Comparison of ENCODE assay signal across 20 mouse cellular contexts in the genomic region with DNA sequence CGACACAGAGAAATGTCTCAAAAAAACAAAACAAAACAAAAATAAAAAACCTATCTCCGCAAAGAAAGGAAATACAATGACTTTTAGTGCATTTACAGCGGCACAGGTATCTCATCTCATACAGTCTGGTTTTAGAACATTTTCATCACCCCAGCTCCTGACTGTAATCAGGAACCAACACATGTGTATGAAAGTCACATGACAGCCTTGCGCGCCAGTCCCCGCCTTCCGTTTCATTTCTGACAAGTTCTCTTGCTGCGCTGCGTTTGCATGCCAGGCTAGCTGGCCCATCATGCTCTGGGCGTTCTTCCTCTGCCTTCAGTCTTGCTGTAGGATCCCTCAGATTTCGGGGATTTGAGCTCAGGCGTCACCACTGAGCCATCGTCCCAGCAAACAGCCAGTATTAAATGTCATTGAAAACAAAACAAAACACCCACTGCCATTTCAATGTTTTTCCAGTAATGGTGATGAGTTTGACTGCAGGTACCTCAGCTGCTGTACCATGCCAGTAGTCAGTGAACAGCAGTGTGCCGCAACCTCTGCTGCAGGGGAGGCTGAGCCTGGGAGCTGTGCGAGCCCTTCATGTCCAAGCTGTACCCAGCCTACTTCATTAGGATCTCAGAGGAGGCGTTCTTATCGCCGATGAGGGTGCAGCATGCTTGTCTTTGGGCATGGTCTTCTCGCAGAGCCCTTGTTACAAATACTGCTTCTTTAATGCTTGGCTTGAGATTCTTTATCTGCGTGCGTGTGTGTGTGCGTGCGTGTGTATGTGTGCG. TPM values are rescaled to one million over a fixed set of nuclear protein-coding genes. Genes with fewer than 3 reads are reported as not detected.
DNase-seq lines count a peak whose midpoint lies in the region; ATAC-seq and TF ChIP-seq lines count a peak whose summit lies in the region.
"Had no signal": no experiment of that assay in that cellular context is flagged by ENCODE, and none has a peak within 500 bp of the region (broad histone marks: within the 10 kb centered on the region; RNA-seq: fewer than 3 reads in every experiment).

No protein-coding gene starts in this region.

- peaks cover 3% of the 10 kb centered on the region for H3K4me1 ChIP-seq in bone marrow, adult 2 months (ENCODE audit: control insufficient read depth, insufficient read depth, low read length)
- peaks cover 16% of the 10 kb centered on the region for H3K4me1 ChIP-seq in liver, embryonic 11.5 days (replicated peaks; ENCODE audit: control insufficient read depth, insufficient read depth, low read length)
- H3K4me1 ChIP-seq in neural tube, embryonic 15.5 days: 0 out of 2 replicates have a peak, but pooled peaks cover 2% of the 10 kb centered on the region
- H3K4me1 ChIP-seq: forebrain, embryonic 13.5 days; hindbrain, embryonic 13.5 days had no signal

- H3K27ac ChIP-seq in bone marrow, adult 2 months (ENCODE audit: control insufficient read depth, insufficient read depth, low read depth, low read length, poor library complexity): peak overlapping the region; percentile 83
- peak overlapping the region; percentile 79 for H3K27ac ChIP-seq in liver, embryonic 11.5 days (ENCODE audit: low read depth, low read length)
- no peak overlapping the region for H3K27ac ChIP-seq in neural tube, embryonic 15.5 days (replicated peaks)
- H3K27ac ChIP-seq: forebrain, embryonic 13.5 days; hindbrain, embryonic 13.5 days; limb, embryonic 15.5 days had no signal

- peak overlapping the region; percentile 35 for H3K4me3 ChIP-seq in bone marrow, adult 2 months (replicated peaks; ENCODE audit: control insufficient read depth, low read depth, low read length)
- H3K4me3 ChIP-seq in liver, embryonic 11.5 days (ENCODE audit: low read depth, low read length): no peak overlapping the region
- no peak overlapping the region for H3K4me3 ChIP-seq in neural tube, embryonic 15.5 days (replicated peaks)
- H3K4me3 ChIP-seq: forebrain, embryonic 13.5 days; heart, embryonic 12.5 days; hindbrain, embryonic 13.5 days; limb, embryonic 15.5 days; megakaryocyte, embryonic 14.5 days had no signal

- ATAC-seq in common myeloid progenitor, adult 5-6 weeks (replicated peaks; ENCODE audit: low read depth, poor library complexity, severe bottlenecking): peak; percentile 69
- ATAC-seq in liver, embryonic 11.5 days (replicated peaks; ENCODE audit: low FRiP score): peak; percentile 82
- ATAC-seq in megakaryocyte, adult 5-6 weeks (ENCODE audit: poor library complexity, severe bottlenecking): peak; percentile 31; the same call in 1 of the 2 replicates
- no peak for ATAC-seq in neural tube, embryonic 15.5 days (ENCODE audit: low FRiP score)
- ATAC-seq: forebrain, embryonic 13.5 days; lung, postnatal 0 days; midbrain, embryonic 16.5 days had no signal

- intact Hi-C loops in left cerebral cortex, postnatal 36 days (cut with DNase I): no loop called here
- intact Hi-C loops in left cerebral cortex, postnatal 25 days (cut with DNase I): no loop called here

- H3K27me3 ChIP-seq in liver, embryonic 11.5 days (replicated peaks; ENCODE audit: control insufficient read depth, insufficient read depth, low read length): no peaks in the 10 kb centered on the region
- H3K27me3 ChIP-seq in neural tube, embryonic 15.5 days (replicated peaks): no peaks in the 10 kb centered on the region
- H3K27me3 ChIP-seq: forebrain, embryonic 13.5 days; heart, embryonic 12.5 days; hindbrain, embryonic 13.5 days; limb, embryonic 15.5 days; megakaryocyte, embryonic 14.5 days had no signal

- H3K9ac ChIP-seq in liver, embryonic 11.5 days (ENCODE audit: low read depth, low read length): no peak overlapping the region
- H3K9ac ChIP-seq in neural tube, embryonic 15.5 days (replicated peaks): no peak overlapping the region
- H3K9ac ChIP-seq: forebrain, embryonic 13.5 days; heart, embryonic 12.5 days; hindbrain, embryonic 13.5 days; limb, embryonic 15.5 days had no signal

- no peak for TF ChIP-seq POLR2A in bone marrow, adult 2 months (IDR thresholded peaks at IDR 0.05; ENCODE audit: borderline replicate concordance, control insufficient read depth, low read depth, low read length)

- TF ChIP-seq CTCF in bone marrow, adult 2 months (IDR thresholded peaks at IDR 0.05; ENCODE audit: control insufficient read depth, insufficient read depth, low read length): no peak

- no peaks in the 10 kb centered on the region for H3K9me3 ChIP-seq in liver, embryonic 11.5 days (ENCODE audit: control insufficient read depth, low read length)
- no peaks in the 10 kb centered on the region for H3K9me3 ChIP-seq in neural tube, embryonic 15.5 days (replicated peaks)
- H3K9me3 ChIP-seq: forebrain, embryonic 13.5 days; heart, embryonic 12.5 days; hindbrain, embryonic 13.5 days; limb, embryonic 15.5 days; megakaryocyte, embryonic 14.5 days had no signal

- 76% methylated on average over 24 of the region's 24 CpGs for WGBS in bone marrow, adult 2 months
- 86% methylated on average over 24 of the region's 24 CpGs for WGBS in liver, embryonic 11.5 days
- WGBS in neural tube, embryonic 15.5 days: 97% methylated on average over 24 of the region's 24 CpGs

- no peak for DNase-seq in liver, embryonic 11.5 days (ENCODE audit: low spot score)
- DNase-seq in left cerebral cortex, postnatal 36 days (ENCODE audit: low spot score in 2 of 2): no peak
- no peak for DNase-seq in left cerebral cortex, postnatal 25 days (ENCODE audit: low spot score in 2 of 2)
- DNase-seq: B cell, adult 2 months; cerebellum, adult 18-20 months; cerebellum, postnatal 36 days; heart, postnatal 14 days; thymus, adult 18-20 months; thymus, postnatal 4 days had no signal

- H3K36me3 ChIP-seq in liver, embryonic 11.5 days (ENCODE audit: control insufficient read depth, insufficient read depth, low read length): peaks cover 22% of the 10 kb centered on the region
- H3K36me3 ChIP-seq in neural tube, embryonic 15.5 days: peaks cover 75% of the 10 kb centered on the region

- peak overlapping the region; percentile 14; the same call in 1 of the 2 replicates for H3K4me2 ChIP-seq in liver, embryonic 11.5 days
- no peak overlapping the region for H3K4me2 ChIP-seq in neural tube, embryonic 15.5 days
- H3K4me2 ChIP-seq: forebrain, embryonic 13.5 days; heart, embryonic 12.5 days; hindbrain, embryonic 13.5 days; limb, embryonic 15.5 days had no signal

RNA-seq across cellular contexts. Expression of a gene that starts 16.7 kb away (rescaled TPM):
- polyA plus RNA-seq in bone marrow, adult 2 months (2011; ENCODE audit: insufficient read depth, insufficient read length, low replicate concordance, missing spikeins): 22.9 and 31.1 TPM in 2 replicates
- total RNA-seq in common myeloid progenitor, adult 5-6 weeks (2017): 33.3 and 53.9 TPM in 2 replicates
- polyA plus RNA-seq in liver, embryonic 11.5 days (2014; fragmentation: Nextera tagmentation; extraction: Ambion mirVana): 56.6 and 64.3 TPM in 2 replicates
- total RNA-seq in megakaryocyte, adult 5-6 weeks (2015): 40.4 and 51.6 TPM in 2 replicates
- total RNA-seq in megakaryocyte, adult 5-6 weeks (2017): 49.5 and 49.7 TPM in 2 replicates
- 10 to 100 TPM; 55.8 to 60.3 TPM for total RNA-seq in left cerebral cortex, postnatal 36 days (2021)
- total RNA-seq in left cerebral cortex, postnatal 25 days (2021): 10 to 100 TPM; 51.2 to 58.2 TPM
- polyA plus RNA-seq in neural tube, embryonic 15.5 days (2015; fragmentation: Nextera tagmentation; extraction: Ambion mirVana): 83.2 and 91.9 TPM in 2 replicates

RNA-seq across cellular contexts. Expression of a gene that starts 44.3 kb away (rescaled TPM):
- polyA plus RNA-seq in bone marrow, adult 2 months (2011; ENCODE audit: insufficient read depth, insufficient read length, low replicate concordance, missing spikeins): 9.7 and 13.6 TPM in 2 replicates
- total RNA-seq in common myeloid progenitor, adult 5-6 weeks (2017): 26.8 and 33.1 TPM in 2 replicates
- polyA plus RNA-seq in liver, embryonic 11.5 days (2014; fragmentation: Nextera tagmentation; extraction: Ambion mirVana): 7.9 and 9.0 TPM in 2 replicates
- total RNA-seq in megakaryocyte, adult 5-6 weeks (2015): 12.2 and 13.5 TPM in 2 replicates
- 9.6 and 21.1 TPM in 2 replicates for total RNA-seq in megakaryocyte, adult 5-6 weeks (2017)
- total RNA-seq in left cerebral cortex, postnatal 36 days (2021): 10 to 100 TPM; 50.0 to 52.4 TPM
- total RNA-seq in left cerebral cortex, postnatal 25 days (2021): 10 to 100 TPM; 44.5 to 47.7 TPM
- 24.4 and 29.3 TPM in 2 replicates for polyA plus RNA-seq in neural tube, embryonic 15.5 days (2015; fragmentation: Nextera tagmentation; extraction: Ambion mirVana)

RNA-seq across cellular contexts. Expression of a gene that starts 51.1 kb away (rescaled TPM):
- polyA plus RNA-seq in bone marrow, adult 2 months (2011; ENCODE audit: insufficient read depth, insufficient read length, low replicate concordance, missing spikeins): 20.5 and 26.8 TPM in 2 replicates
- 26.6 and 38.0 TPM in 2 replicates for total RNA-seq in common myeloid progenitor, adult 5-6 weeks (2017)
- polyA plus RNA-seq in liver, embryonic 11.5 days (2014; fragmentation: Nextera tagmentation; extraction: Ambion mirVana): 64.2 and 71.0 TPM in 2 replicates
- total RNA-seq in megakaryocyte, adult 5-6 weeks (2015): 39.3 and 42.4 TPM in 2 replicates
- total RNA-seq in megakaryocyte, adult 5-6 weeks (2017): 30.2 and 33.0 TPM in 2 replicates
- total RNA-seq in left cerebral cortex, postnatal 36 days (2021): 100 to 1,000 TPM; 258 to 307 TPM
- total RNA-seq in left cerebral cortex, postnatal 25 days (2021): 100 to 1,000 TPM; 288 TPM
- polyA plus RNA-seq in neural tube, embryonic 15.5 days (2015; fragmentation: Nextera tagmentation; extraction: Ambion mirVana): 210 and 240 TPM in 2 replicates
